Mouse (Mus musculus) kidney, adult 8-10 months (tissue): ENCODE measurements around the gene Qsox1.

ENCODE experiments used
- DNase-seq, 2 experiments: peaks; one replicate each; pipeline ENCODE4 v3.0.0; 2022

Qsox1 gene

DNA sequence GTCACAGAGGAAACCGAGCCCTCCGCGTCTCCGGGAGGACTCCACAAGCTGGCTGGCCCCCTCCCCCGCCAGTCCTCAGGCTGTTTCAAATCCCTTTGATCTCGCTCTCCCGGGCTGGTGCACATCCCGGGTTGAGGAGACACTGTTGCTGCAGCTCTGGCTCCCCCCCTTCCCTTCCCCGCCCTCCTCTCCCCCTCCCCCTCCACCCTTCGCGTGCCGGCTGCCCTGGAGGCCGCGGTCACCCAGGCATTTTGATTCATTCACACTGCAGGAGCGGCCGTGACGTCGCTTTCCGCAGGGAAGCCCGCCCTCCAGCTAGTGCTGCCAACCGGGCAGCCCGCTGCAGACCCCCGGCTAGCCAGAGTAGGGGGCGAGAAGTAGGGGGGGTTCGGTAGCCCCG is 70.7 kb downstream of the Qsox1 start:
- no peak for DNase-seq

DNA sequence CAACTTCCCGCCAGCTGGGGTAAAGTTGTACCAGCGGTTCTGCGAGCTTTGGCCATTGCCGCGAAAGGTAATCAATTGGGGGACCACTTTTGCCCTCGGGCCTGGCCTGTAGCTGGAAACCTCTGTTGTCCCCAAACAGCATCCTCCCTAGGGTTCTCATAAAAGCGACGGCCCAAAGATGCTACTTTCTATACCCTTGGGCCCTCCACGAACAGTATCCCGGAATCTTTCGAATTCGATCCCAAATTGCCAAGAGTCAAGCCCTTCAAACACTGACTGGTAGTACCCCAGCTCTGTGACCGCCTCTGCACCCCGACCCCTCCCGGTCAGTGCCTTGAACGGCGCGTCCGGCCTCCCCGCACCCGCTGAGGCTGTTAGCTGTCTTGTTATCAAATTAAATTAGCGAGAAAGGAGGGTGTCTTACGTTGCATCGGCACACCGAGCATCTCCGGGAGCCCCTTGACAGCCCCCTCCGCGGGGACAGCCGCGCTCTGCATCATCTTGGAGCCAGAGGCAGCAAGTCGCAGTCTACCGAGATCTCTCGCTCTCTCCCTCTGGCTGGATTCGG is 71.2 kb downstream of the Qsox1 start:
- no peak for DNase-seq

DNA sequence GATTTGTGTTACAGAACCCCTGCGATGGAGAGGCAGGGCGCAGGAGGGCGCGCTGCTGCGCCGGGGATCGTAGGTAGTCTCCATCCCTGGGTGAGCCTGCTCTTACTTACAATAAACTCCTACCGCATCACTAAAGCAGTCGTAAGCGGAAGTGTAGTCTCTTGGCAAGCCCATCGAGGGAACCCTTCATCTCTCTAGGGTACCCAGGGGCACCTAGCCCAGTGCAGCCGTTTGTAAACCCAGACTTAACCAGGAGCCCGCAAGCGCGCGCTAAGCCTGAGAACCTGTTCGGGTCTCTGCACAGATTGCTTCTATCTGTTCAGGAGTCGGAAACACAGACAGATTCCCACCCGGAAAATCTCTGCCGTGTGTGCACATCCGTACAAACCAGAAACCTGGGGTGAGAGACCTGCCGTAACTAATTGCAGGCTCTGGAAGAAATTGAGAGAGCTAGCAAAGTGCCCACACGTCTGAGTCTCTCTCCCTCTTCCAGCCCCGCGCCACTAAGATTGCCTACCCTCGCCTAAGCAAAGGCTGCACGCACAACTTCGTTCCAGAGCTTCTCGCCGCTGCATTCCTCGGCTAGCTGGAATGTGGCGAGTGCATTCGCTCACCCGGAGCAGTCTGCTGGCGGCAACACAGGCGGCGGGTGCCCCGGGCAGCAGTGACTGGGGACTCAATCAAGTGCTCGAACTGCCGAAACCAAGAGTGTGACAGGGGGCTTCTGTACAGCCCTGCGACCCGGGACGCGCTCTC is 71.9 kb downstream of the Qsox1 start:
- peak; percentile 19 to 28 for DNase-seq

GRCm38 (mm10) chr1:155737809-155738383 is 74.8 kb downstream of the Qsox1 start:
- DNase-seq: no peak

DNA sequence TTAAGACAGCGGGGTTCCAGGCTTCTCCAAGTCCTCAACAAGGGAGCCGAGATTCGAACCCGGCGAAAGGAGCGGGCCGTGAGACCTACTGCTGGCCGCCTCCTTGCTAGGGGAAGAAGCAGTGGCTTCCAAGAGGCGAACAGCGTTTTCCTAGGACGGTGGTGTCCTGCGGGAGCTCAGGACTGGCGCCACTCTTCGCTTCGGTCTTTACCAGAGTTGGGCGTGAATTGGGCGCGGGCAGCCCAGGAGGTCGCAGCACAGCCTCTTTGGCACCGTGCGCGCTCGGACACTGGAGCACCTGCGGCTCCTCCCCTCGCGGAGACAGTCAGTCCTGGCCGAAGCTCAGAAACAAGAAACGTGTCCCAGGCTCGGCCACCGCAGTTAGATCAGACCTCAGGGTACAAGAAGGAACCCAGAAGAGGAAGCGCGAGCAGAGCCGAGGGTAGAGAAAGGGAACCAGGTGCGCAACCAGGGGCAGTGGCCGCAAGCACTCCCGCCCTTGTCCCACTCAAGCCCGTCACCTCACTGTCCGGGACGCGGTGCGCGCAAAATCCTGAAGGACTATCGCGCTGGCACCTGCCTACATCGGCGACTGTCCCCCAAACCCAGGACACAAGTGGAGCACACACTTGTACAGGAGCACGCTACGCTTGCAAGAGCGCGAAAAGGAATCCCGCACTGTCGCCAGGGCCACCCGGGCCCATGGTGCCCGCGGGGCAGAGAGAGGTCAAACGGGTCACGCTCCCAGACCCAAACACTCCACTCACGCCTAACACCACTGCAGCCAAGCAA is 75.5 kb downstream of the Qsox1 start:
- no peak for DNase-seq

DNA sequence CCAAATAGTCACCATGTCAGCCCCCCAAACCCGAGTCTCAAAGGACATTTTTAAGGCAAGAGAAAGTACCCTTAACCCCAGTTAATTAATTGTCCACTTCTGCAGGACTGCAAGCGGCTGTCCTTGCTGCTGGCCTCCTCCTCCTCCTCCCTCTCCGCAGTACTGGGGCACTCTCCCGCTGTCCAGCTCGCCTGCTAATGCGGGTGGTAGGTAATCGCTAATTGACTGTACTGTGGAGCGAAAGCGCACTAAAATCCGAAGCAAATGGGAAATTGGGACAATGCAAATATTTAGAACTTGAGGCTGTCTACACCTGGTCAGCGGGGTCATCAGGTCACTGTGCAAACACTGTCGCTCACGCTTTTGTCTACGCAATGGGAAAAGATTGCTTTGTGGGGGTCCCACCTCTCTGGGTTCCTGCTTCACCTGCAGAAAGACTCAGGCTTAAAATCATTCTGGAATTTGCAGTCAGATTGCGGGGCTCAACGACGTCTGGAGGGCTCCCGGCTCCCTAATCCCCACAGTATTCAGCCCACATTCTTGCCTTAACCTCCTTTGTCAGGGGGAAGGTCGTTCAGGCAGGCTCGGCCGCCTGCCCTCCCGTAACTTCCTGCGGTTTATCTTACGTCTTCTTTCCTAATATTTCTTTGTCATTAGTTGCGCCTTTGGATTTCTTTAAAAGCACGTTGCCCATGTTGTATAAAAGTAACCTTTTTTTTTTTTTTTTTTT is 76.4 kb downstream of the Qsox1 start:
- no peak for DNase-seq

GRCm38 (mm10) chr1:155731156-155731555 is 81.5 kb downstream of the Qsox1 start:
- DNase-seq: no peak

DNA sequence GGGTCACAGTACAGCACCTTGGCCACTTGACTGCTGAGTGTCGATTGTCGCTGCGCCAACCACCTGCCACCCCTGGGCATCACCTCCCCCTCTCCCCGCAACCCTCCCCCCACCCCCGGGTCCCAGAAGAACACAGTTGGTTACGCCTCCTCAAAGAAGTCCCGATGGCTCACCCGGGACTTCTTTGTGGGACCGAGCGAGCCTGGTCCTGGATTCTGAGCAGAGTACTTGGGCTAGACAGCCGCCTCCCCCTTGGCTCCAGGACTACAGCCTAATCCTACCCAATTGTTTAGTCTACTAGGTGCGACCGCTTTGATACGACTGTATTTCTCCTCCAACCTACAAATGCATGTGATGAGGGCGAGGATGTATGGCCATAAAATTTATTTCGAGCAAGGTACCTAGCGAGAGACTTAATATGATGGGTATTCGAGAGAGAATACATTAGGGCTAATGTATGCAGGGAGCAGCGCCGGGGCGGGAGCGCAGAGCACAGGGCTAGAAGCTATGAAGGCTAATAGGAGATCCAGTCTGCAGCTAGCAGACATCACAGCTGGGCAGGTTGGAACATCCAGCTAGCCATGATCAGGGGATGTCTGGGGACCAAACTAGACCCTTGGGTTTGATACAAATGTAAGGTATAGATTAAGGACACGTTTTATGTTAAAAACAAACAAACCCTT is 83.4 kb downstream of the Qsox1 start:
- DNase-seq: no peak

- DNase-seq: no peak
Observed at GRCm38 (mm10) chr1:155727830-155728229, 84.9 kb downstream of the Qsox1 start.
